Mouse (Mus musculus): ENCODE results near the gene Cfap43. TPM values are rescaled to one million over a fixed set of nuclear protein-coding genes. Genes with fewer than 3 reads are reported as not detected.

The Cfap43 gene
- polyA plus RNA-seq (2015; fragmentation: Nextera tagmentation; extraction: Ambion mirVana) = 0.16 and 0.22 TPM in 2 replicates

GRCm38 (mm10) chr19:47919126-47919965, at the start of gene Cfap43, which contains the start of gene Itprip:
TSS of gene Cfap43 (minus strand) at chr19:47919287.
TSS of gene Itprip (minus strand) at chr19:47919299.
- peak within 1 kb of the TSS; percentile 78 for H3K9ac ChIP-seq (ENCODE audit: low read depth, low read length)
- TF ChIP-seq CTCF (IDR thresholded peaks at IDR 0.05; ENCODE audit: low read depth) = peak; percentile 69
- peak within 1 kb of the TSS; percentile 85 for H3K27ac ChIP-seq (ENCODE audit: low read depth, low read length)
- ATAC-seq = peak; percentile 82
- H3K27me3 ChIP-seq (replicated peaks; ENCODE audit: control insufficient read depth, insufficient read depth, low read length) = no peaks in the 10 kb centered on the region
- H3K4me2 ChIP-seq (replicated peaks; ENCODE audit: low read depth) = peak within 1 kb of the TSS; percentile 94
- WGBS = under 1% methylated on average over 48 of the region's 48 CpGs
- H3K9me3 ChIP-seq (ENCODE audit: control insufficient read depth) = no peaks in the 10 kb centered on the region
- H3K4me3 ChIP-seq (ENCODE audit: low read depth, low read length) = peak within 1 kb of the TSS; percentile 78
- 0 out of 2 replicates have a peak, but pooled peaks cover 3% of the 10 kb centered on the region for H3K4me1 ChIP-seq (replicated peaks; ENCODE audit: control insufficient read depth, insufficient read depth, low read length)
- H3K36me3 ChIP-seq (ENCODE audit: control insufficient read depth, insufficient read depth) = no peaks in the 10 kb centered on the region

DNA sequence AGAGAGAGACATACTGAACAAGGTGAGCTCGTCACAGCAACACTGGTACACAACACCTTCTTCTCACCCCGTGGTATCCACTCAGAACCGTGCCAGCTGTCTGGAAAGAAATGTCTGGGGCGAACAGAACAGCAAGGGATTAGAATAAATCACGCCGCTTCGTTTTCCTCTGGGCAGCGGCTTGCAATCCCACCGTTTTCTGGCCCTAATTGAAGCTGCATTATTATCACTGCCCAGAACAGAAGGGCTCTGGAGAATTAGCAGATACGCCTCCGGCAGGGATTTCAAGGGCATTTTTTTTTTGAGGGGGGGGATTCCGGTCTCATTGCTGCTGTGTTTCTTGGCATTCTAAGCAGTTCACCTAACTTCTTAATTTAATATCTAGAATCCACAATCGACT, 39.1 kb upstream of the Cfap43 start:
- Histone ChIP-seq H3K27ac (ENCODE audit: low read depth, low read length) (no peak overlapping the region), H3K4me1 (replicated peaks; ENCODE audit: control insufficient read depth, insufficient read depth, low read length) (no peaks in the 10 kb centered on the region), H3K4me3 (ENCODE audit: low read depth, low read length) (no peak overlapping the region), H3K36me3 (ENCODE audit: control insufficient read depth, insufficient read depth) (no peaks in the 10 kb centered on the region), H3K9me3 (ENCODE audit: control insufficient read depth) (no peaks in the 10 kb centered on the region), H3K9ac (ENCODE audit: low read depth, low read length) (no peak overlapping the region), H3K4me2 (replicated peaks; ENCODE audit: low read depth) (no peak overlapping the region), H3K27me3 (replicated peaks; ENCODE audit: control insufficient read depth, insufficient read depth, low read length) (no peaks in the 10 kb centered on the region)
- no peak for ATAC-seq
- TF ChIP-seq CTCF (IDR thresholded peaks at IDR 0.05; ENCODE audit: low read depth) = no peak
- WGBS = 81% methylated on average over 13 of the region's 13 CpGs

DNA sequence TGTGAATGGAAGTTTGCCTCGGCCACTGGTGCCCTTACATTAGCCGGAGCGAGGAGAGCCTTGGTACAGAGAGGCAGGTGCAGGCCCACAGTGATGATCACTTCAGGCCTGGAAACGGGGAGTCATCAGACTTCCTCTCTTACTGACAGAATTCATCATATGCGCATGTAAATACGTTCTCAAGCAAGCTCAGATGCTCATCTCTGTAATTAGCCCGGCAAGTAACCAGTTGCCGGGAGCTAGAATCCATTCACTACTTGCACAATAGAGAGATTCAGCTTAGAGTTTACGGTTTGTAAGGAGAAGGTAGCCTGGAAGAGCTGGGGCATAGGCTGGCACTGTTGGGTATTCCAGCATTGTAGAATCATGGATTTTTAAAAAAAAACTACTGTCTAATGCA, 34.1 kb upstream of the Cfap43 start:
- Histone ChIP-seq H3K27ac (ENCODE audit: low read depth, low read length) (no peak overlapping the region), H3K27me3 (replicated peaks; ENCODE audit: control insufficient read depth, insufficient read depth, low read length) (no peaks in the 10 kb centered on the region), H3K9me3 (ENCODE audit: control insufficient read depth) (no peaks in the 10 kb centered on the region), H3K4me3 (ENCODE audit: low read depth, low read length) (no peak overlapping the region), H3K36me3 (ENCODE audit: control insufficient read depth, insufficient read depth) (no peaks in the 10 kb centered on the region), H3K4me2 (replicated peaks; ENCODE audit: low read depth) (no peak overlapping the region), H3K9ac (ENCODE audit: low read depth, low read length) (no peak overlapping the region), H3K4me1 (replicated peaks; ENCODE audit: control insufficient read depth, insufficient read depth, low read length) (no peaks in the 10 kb centered on the region)
- WGBS = 89% methylated on average over 9 of the region's 9 CpGs
- TF ChIP-seq CTCF (IDR thresholded peaks at IDR 0.05; ENCODE audit: low read depth) = no peak
- no peak for ATAC-seq

- Histone ChIP-seq H3K9ac (ENCODE audit: low read depth, low read length) (no peak overlapping the region), H3K27me3 (replicated peaks; ENCODE audit: control insufficient read depth, insufficient read depth, low read length) (no peaks in the 10 kb centered on the region), H3K36me3 (ENCODE audit: control insufficient read depth, insufficient read depth) (no peaks in the 10 kb centered on the region), H3K4me1 (replicated peaks; ENCODE audit: control insufficient read depth, insufficient read depth, low read length) (no peaks in the 10 kb centered on the region), H3K4me3 (ENCODE audit: low read depth, low read length) (no peak overlapping the region), H3K9me3 (ENCODE audit: control insufficient read depth) (no peaks in the 10 kb centered on the region), H3K4me2 (replicated peaks; ENCODE audit: low read depth) (no peak overlapping the region), H3K27ac (ENCODE audit: low read depth, low read length) (no peak overlapping the region)
- no peak for TF ChIP-seq CTCF (IDR thresholded peaks at IDR 0.05; ENCODE audit: low read depth)
- WGBS = 88% methylated on average over 7 of the region's 7 CpGs
- no peak for ATAC-seq
Measured at GRCm38 (mm10) chr19:47950946-47951345, 31.9 kb upstream of the Cfap43 start.

DNA sequence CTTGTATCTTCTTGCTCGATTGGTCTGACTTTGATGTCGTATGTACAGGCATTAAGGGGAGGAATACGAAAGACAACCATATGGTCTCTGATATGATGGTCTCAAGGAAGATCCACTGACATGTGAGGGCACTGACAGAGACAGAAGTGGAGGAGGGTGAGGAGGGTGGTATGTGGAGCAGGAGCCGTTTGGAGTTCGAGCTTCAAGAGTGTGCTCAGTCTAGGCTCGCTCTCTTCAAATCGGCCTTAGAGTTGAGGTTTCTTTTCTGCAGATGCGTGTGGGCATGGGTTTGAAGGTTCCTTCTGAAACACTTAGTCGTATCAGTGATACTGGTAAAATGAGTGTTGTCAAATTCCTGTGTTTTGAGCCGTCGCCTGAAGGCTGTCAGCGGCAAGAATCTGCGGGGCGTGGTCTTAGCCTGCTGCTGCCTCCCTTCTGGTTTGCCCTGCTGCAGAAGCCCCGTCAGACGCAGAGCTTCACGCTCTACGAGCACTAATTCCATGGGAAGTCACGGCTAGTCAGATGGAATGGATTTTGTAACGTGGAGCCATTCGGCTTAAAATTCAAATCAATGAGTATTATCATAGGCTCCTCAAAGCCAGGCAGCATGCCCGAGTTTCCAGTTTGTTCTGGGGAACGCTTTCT, 27.9 kb upstream of the Cfap43 start:
- 49% methylated on average over 23 of the region's 23 CpGs for WGBS
- no peaks in the 10 kb centered on the region for H3K36me3 ChIP-seq (ENCODE audit: control insufficient read depth, insufficient read depth)
- peak overlapping the region; percentile 6; the same call in 1 of the 2 replicates for H3K4me2 ChIP-seq (replicated peaks; ENCODE audit: low read depth)
- ATAC-seq = no peak
- H3K9me3 ChIP-seq (ENCODE audit: control insufficient read depth) = no peaks in the 10 kb centered on the region
- H3K4me3 ChIP-seq (ENCODE audit: low read depth, low read length) = no peak overlapping the region
- no peak overlapping the region for H3K9ac ChIP-seq (ENCODE audit: low read depth, low read length)
- H3K4me1 ChIP-seq (replicated peaks; ENCODE audit: control insufficient read depth, insufficient read depth, low read length) = no peaks in the 10 kb centered on the region
- no peak overlapping the region for H3K27ac ChIP-seq (ENCODE audit: low read depth, low read length)
- no peak for TF ChIP-seq CTCF (IDR thresholded peaks at IDR 0.05; ENCODE audit: low read depth)
- H3K27me3 ChIP-seq (replicated peaks; ENCODE audit: control insufficient read depth, insufficient read depth, low read length) = no peaks in the 10 kb centered on the region

DNA sequence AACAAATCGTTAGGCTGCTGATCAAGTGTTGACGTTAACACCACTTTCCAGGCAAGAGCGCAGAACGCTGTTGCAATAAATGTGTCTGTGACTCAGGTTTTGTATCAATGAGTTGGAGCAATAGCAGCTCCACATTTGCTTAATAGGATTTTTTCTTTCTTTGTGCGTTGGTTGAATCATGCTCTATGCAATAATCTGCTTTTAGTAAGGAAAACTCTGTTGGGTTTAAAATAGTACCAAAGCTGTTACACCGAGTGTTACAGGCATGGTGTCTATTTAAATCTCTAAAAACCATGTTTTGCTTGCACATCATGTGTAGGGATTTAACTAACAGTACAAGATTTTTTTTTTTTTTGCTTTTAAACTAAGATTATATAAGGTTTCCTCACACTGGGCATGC, 20.3 kb upstream of the Cfap43 start:
- Histone ChIP-seq H3K4me2 (replicated peaks; ENCODE audit: low read depth) (no peak overlapping the region), H3K4me1 (replicated peaks; ENCODE audit: control insufficient read depth, insufficient read depth, low read length) (no peaks in the 10 kb centered on the region), H3K9me3 (ENCODE audit: control insufficient read depth) (no peaks in the 10 kb centered on the region), H3K4me3 (ENCODE audit: low read depth, low read length) (no peak overlapping the region), H3K27ac (ENCODE audit: low read depth, low read length) (no peak overlapping the region), H3K9ac (ENCODE audit: low read depth, low read length) (no peak overlapping the region), H3K36me3 (ENCODE audit: control insufficient read depth, insufficient read depth) (no peaks in the 10 kb centered on the region), H3K27me3 (replicated peaks; ENCODE audit: control insufficient read depth, insufficient read depth, low read length) (peaks cover 8% of the 10 kb centered on the region)
- 64% methylated on average over 6 of the region's 6 CpGs for WGBS
- TF ChIP-seq CTCF (IDR thresholded peaks at IDR 0.05; ENCODE audit: low read depth) = no peak
- ATAC-seq = no peak
